Mouse (Mus musculus) myocyte (in vitro differentiated cells): ENCODE measurements around the gene Casz1.

ENCODE experiments used
- POLR2A ChIP-seq: IDR thresholded peaks from one replicate; pipeline ENCODE4 v1.6.1; 2011; ENCODE audit warnings: low read depth, mild to moderate bottlenecking, control low read depth, moderate library complexity; ENCODE audit not compliant: insufficient read length
- REST ChIP-seq: IDR thresholded peaks from one replicate; pipeline ENCODE4 v1.6.1; 2011; ENCODE audit warnings: mild to moderate bottlenecking, control low read depth, moderate library complexity; ENCODE audit not compliant: insufficient read depth, insufficient read length
- TCF12 ChIP-seq: IDR thresholded peaks from one replicate; pipeline ENCODE4 v1.6.1; 2011; ENCODE audit warnings: mild to moderate bottlenecking, control low read depth; ENCODE audit not compliant: poor library complexity, insufficient read depth, severe bottlenecking

DNA sequence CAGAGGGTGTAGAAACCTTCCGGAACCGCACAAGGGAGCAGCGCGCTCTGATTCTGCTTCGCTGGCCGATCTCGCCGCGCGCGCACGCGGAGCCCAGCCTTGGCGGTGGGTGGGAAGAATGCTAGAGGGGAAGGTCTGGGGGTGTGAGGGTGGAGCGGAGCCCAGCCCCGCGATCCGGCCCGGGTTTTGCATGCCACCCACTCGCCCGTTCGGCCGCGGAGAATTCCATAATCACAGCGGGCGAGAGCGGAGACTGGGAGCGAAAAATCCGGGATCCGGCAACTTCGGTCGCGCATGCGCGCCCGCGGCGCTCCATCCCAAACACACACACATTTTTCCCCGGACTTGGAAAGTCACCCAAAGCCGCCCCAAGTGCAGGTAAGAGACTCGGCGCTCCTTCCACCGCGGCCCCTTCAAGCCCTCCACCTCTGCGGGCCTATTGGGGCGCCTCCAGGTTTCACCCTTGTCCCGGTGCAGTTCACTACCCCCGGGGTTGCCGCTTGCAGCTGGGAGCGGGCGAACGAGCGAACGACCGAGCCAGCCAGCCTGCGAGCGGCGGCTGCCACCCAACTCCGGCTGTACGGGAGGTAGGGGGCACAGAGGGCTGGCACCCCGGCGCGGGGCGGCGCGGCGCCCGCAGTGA is at the start of gene Casz1:
- no peak for TF ChIP-seq TCF12
- TF ChIP-seq POLR2A = no peak
- no peak for TF ChIP-seq REST
